Mouse (Mus musculus): ENCODE measurements around the gene Ptpru.

DNA sequence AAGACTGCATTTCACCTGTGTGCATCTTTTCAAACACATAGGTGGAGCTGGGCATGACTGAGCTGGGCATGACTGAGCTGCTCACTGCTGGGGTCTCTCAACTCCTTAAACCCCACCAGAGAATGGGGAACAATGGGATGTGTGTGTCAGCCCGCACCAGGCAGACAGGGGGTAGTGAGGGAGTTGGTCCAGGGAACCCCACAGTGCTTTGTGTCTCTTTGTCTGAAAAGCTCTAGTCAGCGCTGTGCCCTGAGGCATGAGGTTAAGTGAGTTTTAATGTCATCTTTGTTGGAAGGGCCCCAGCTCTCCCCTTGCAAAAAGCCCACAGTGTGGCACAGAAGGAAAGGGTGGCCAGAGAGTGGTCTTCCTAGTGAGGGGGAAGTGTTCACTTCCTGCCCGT is 13.1 kb downstream of the Ptpru start:
- TF ChIP-seq POLR2AphosphoS2 (IDR thresholded peaks at IDR 0.05; ENCODE audit: insufficient read length, low read depth) (no peak), POLR2A (IDR thresholded peaks at IDR 0.05; ENCODE audit: insufficient read length, low read depth) (no peak), USF1 (IDR thresholded peaks at IDR 0.05; ENCODE audit: low read depth) (no peak), MYOG (IDR thresholded peaks at IDR 0.05; ENCODE audit: control insufficient read depth in 1 of 3, insufficient read depth in 1 of 3, insufficient read length in 2 of 3, low read depth in 2 of 3) (no peak), SRF (IDR thresholded peaks at IDR 0.05; ENCODE audit: control insufficient read depth, insufficient read length, low read depth) (no peak)

Data from myocyte (in vitro differentiated cells).